In genomic region chr10:21563446-21563845, GRCm38 (mm10) we compare ENCODE assay signal across 46 mouse cellular contexts. TPM values are rescaled to one million over a fixed set of nuclear protein-coding genes. Genes with fewer than 3 reads are reported as not detected.
"Had no signal": no experiment of that assay in that cellular context is flagged by ENCODE, and none has a peak within 500 bp of the region (broad histone marks: within the 10 kb centered on the region; RNA-seq: fewer than 3 reads in every experiment).

No protein-coding gene starts in this region.

- H3K9me3 ChIP-seq: limb, embryonic 10.5 days; limb, embryonic 12.5 days; limb, embryonic 13.5 days; limb, embryonic 15.5 days; liver, embryonic 12.5 days; liver, embryonic 13.5 days; liver, embryonic 15.5 days; lung, embryonic 15.5 days; megakaryocyte, embryonic 14.5 days; midbrain, embryonic 10.5 days; midbrain, embryonic 12.5 days; midbrain, embryonic 13.5 days; midbrain, embryonic 15.5 days; neural tube, embryonic 12.5 days had no signal

- H3K27me3 ChIP-seq: limb, embryonic 12.5 days; limb, embryonic 13.5 days; limb, embryonic 15.5 days; liver, embryonic 12.5 days; liver, embryonic 13.5 days; liver, embryonic 15.5 days; lung, embryonic 15.5 days; midbrain, embryonic 12.5 days; midbrain, embryonic 13.5 days; midbrain, embryonic 15.5 days; neural tube, embryonic 12.5 days had no signal

- H3K4me1 ChIP-seq: liver, embryonic 12.5 days; liver, embryonic 13.5 days; liver, embryonic 15.5 days; lung, embryonic 15.5 days; midbrain, embryonic 10.5 days; midbrain, embryonic 12.5 days; midbrain, embryonic 13.5 days; midbrain, embryonic 15.5 days had no signal

- H3K27ac ChIP-seq: left cerebral cortex, adult 2 months; limb, embryonic 10.5 days; limb, embryonic 12.5 days; limb, embryonic 13.5 days; limb, embryonic 15.5 days; liver, embryonic 12.5 days; liver, embryonic 13.5 days; liver, embryonic 14.5 days; liver, embryonic 15.5 days; lung, embryonic 15.5 days; midbrain, embryonic 10.5 days; midbrain, embryonic 12.5 days; midbrain, embryonic 13.5 days; midbrain, embryonic 15.5 days; neural tube, embryonic 12.5 days had no signal

- DNase-seq: left cerebral cortex, postnatal 4 days; liver; liver, embryonic 13.5 days; liver, postnatal 0 days; lung, adult 18-20 months; lung, adult 2 months; lung, embryonic 14.5 days; lung, postnatal 10 days; lung, postnatal 14 days; lung, postnatal 36 days; midbrain, embryonic 14.5 days had no signal

- ATAC-seq: liver, embryonic 12.5 days; liver, postnatal 0 days; lung, postnatal 0 days; midbrain, embryonic 13.5 days; midbrain, embryonic 15.5 days; midbrain, embryonic 16.5 days had no signal

- H3K4me3 ChIP-seq: left cerebral cortex, adult 2 months; limb, embryonic 10.5 days; limb, embryonic 12.5 days; limb, embryonic 13.5 days; limb, embryonic 15.5 days; liver, embryonic 12.5 days; liver, embryonic 13.5 days; liver, embryonic 15.5 days; lung, embryonic 15.5 days; megakaryocyte, embryonic 14.5 days; midbrain, embryonic 10.5 days; midbrain, embryonic 12.5 days; midbrain, embryonic 13.5 days; midbrain, embryonic 15.5 days; myocyte; neural tube, embryonic 12.5 days had no signal

- H3K36me3 ChIP-seq: limb, embryonic 10.5 days; limb, embryonic 12.5 days; limb, embryonic 13.5 days; limb, embryonic 15.5 days; liver, embryonic 12.5 days; liver, embryonic 13.5 days; liver, embryonic 15.5 days; lung, embryonic 15.5 days; midbrain, embryonic 10.5 days; midbrain, embryonic 12.5 days; midbrain, embryonic 13.5 days; midbrain, embryonic 15.5 days; neural tube, embryonic 12.5 days had no signal

RNA-seq across cellular contexts. Expression of gene 1700020N01Rik, which starts 29.5 kb away (rescaled TPM):
- total RNA-seq: left cerebral cortex, adult 2 months; left cerebral cortex, adult 8-10 months; left cerebral cortex, postnatal 10 days; left cerebral cortex, postnatal 14 days; left cerebral cortex, postnatal 25 days; left cerebral cortex, postnatal 36 days; left cerebral cortex, postnatal 4 days; liver, adult 2 months; megakaryocyte-erythroid progenitor cell, adult 5-6 weeks; midbrain, postnatal 0 days; monocyte, adult 5-6 weeks had no signal
- polyA plus RNA-seq: limb, embryonic 10.5 days; limb, embryonic 11.5 days; limb, embryonic 12.5 days; limb, embryonic 13.5 days; limb, embryonic 14.5 days; limb, embryonic 15.5 days; liver, adult 2 months; liver, embryonic 11.5 days; liver, embryonic 12.5 days; liver, embryonic 13.5 days; liver, embryonic 14.5 days; liver, embryonic 15.5 days; liver, embryonic 16.5 days; lung, adult 2 months; lung, embryonic 14.5 days; lung, embryonic 15.5 days; lung, embryonic 16.5 days; macrophage; midbrain, embryonic 10.5 days; midbrain, embryonic 11.5 days; midbrain, embryonic 12.5 days; midbrain, embryonic 13.5 days; midbrain, embryonic 14.5 days; midbrain, embryonic 15.5 days; midbrain, embryonic 16.5 days; midbrain, postnatal 0 days; myocyte; neural tube, embryonic 11.5 days; neural tube, embryonic 12.5 days had no signal
